Mouse (Mus musculus): ENCODE measurements around the gene Gm3854. TPM values are rescaled to one million over a fixed set of nuclear protein-coding genes. Genes with fewer than 3 reads are reported as not detected.
A peak's percentile ranks its signal among the peaks of the same experiment; 100 is the strongest.
"Not testable (repeated sequence)": the region's sequence is repeated elsewhere in the genome, so short reads cannot be mapped to it uniquely, and the experiment has no call there.

Gene Gm3854
- 1.8 TPM in 2 replicates for total RNA-seq (2017)

- ATAC-seq (replicated peaks in 1 of 2; ENCODE audit: insufficient read depth in 1 of 2, low FRiP score in 2 of 2, low TSS enrichment in 1 of 2, low read depth in 1 of 2, poor library complexity in 2 of 2, severe bottlenecking in 2 of 2), result peak; percentile 91 to 93
Measured at GRCm38 (mm10) chr7:6343501-6344071, at the start of gene Gm3854. Gene Gm3854 (plus strand): TSS chr7:6343759.

GRCm38 (mm10) chr7:6300796-6301195 is 42.8 kb upstream of the Gm3854 start:
- ATAC-seq (replicated peaks in 1 of 2; ENCODE audit: insufficient read depth in 1 of 2, low FRiP score in 2 of 2, low TSS enrichment in 1 of 2, low read depth in 1 of 2, poor library complexity in 2 of 2, severe bottlenecking in 2 of 2), result not testable (repeated sequence)

DNA sequence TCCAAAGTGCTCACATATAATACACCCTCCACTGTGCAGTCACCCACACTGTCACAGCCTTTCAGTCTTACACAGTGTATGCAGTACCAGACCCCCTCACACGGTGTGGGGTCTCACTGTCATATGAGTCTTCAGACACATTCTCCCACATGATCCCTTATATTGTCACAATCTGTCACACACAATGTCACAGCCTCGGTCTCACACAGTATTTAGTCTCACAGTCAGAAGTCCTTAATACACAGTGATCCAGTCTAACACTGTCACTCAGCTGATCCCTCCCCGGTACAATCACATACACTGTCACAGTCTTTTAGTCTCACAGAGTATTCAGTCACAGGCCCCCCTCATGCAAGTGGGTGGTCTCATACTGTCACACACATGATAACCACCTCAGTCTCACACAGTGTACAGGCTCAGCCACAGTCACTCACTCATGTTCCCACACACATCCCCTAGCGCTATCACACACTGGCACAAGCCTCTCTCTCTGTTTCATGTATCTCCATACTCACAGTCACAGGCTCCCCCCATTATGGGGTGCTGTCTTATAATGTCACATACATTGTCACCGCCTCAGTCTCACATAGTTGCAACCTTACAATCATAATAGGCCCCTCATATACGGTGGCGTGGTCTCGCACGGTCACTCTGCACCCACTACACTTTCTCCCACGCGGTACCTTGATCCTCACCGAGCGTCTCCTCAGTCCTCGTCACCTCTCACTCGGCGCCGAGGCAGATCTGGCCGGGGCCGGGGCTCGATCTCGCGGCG is 12.9 kb upstream of the Gm3854 start:
- peak in 1 of 2 experiments; percentile 51; a peak in 3 of 4 replicates for ATAC-seq (replicated peaks in 1 of 2; ENCODE audit: insufficient read depth in 1 of 2, low FRiP score in 2 of 2, low TSS enrichment in 1 of 2, low read depth in 1 of 2, poor library complexity in 2 of 2, severe bottlenecking in 2 of 2)

GRCm38 (mm10) chr7:6331233-6331956 is 12.2 kb upstream of the Gm3854 start, which contains the start of gene Zfp583:
Gene Zfp583 (minus strand): TSS chr7:6331285.
- ATAC-seq (replicated peaks in 1 of 2; ENCODE audit: insufficient read depth in 1 of 2, low FRiP score in 2 of 2, low TSS enrichment in 1 of 2, low read depth in 1 of 2, poor library complexity in 2 of 2, severe bottlenecking in 2 of 2), result peak; percentile 91 to 94

DNA sequence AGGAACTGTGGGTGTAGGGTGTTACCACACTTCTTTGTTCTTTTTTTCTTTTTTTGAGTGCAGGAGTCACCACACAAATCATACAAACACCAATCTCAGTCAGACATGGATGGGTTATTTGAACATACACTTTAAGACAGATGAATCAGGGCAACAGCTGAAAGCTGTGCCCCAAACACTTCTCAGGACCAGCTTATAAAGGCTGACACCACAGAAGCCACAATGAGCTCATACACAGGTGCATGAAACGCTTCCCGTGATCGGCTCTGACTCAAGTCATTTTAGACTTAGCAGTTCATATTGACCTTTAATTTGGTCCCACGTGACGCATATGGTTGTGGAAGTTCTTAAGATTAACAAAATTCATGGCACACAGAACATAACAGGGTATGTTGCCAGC is 3.7 kb upstream of the Gm3854 start:
- no peak for ATAC-seq (replicated peaks in 1 of 2; ENCODE audit: insufficient read depth in 1 of 2, low FRiP score in 2 of 2, low TSS enrichment in 1 of 2, low read depth in 1 of 2, poor library complexity in 2 of 2, severe bottlenecking in 2 of 2)

GRCm38 (mm10) chr7:6344124-6344523 is 565 bp downstream of the Gm3854 start:
- no peak for ATAC-seq (replicated peaks in 1 of 2; ENCODE audit: insufficient read depth in 1 of 2, low FRiP score in 2 of 2, low TSS enrichment in 1 of 2, low read depth in 1 of 2, poor library complexity in 2 of 2, severe bottlenecking in 2 of 2)

GRCm38 (mm10) chr7:6358121-6358520 is 14.6 kb downstream of the Gm3854 start:
- ATAC-seq (replicated peaks in 1 of 2; ENCODE audit: insufficient read depth in 1 of 2, low FRiP score in 2 of 2, low TSS enrichment in 1 of 2, low read depth in 1 of 2, poor library complexity in 2 of 2, severe bottlenecking in 2 of 2), result no peak

DNA sequence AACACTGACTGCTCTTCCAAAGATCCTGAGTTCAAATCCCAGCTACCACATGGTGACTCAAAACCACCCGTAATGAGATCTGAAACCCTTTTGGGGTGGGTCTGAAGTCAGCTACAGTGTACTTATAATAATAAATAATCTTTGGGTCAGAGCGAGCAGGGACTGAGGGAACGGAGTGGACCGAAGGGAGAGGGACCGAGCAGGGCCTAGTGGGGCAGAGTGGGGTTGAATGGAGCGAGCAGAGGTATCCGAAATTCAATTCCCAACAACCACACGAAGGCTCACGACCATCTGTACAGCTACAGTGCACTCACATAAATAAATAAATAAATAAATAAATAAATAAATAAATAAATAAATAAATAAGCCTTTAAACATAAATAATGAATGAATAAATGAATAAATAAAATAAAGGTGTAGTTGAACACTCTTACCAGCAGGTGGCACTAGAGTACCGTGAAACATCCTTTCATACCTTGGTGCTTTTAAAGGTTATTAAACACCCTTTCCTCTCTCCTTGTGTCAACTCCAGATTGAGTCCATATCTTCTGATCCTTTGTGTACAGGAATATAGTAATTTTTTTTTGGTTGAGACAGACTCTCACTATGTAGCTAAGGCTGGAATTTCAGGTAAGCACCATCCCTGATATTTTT is 15.5 kb downstream of the Gm3854 start:
- ATAC-seq (replicated peaks in 1 of 2; ENCODE audit: insufficient read depth in 1 of 2, low FRiP score in 2 of 2, low TSS enrichment in 1 of 2, low read depth in 1 of 2, poor library complexity in 2 of 2, severe bottlenecking in 2 of 2), result no peak

- ATAC-seq (replicated peaks in 1 of 2; ENCODE audit: insufficient read depth in 1 of 2, low FRiP score in 2 of 2, low TSS enrichment in 1 of 2, low read depth in 1 of 2, poor library complexity in 2 of 2, severe bottlenecking in 2 of 2), result no peak
Measured at GRCm38 (mm10) chr7:6360477-6361060, 17.0 kb downstream of the Gm3854 start.

- ATAC-seq (replicated peaks in 1 of 2; ENCODE audit: insufficient read depth in 1 of 2, low FRiP score in 2 of 2, low TSS enrichment in 1 of 2, low read depth in 1 of 2, poor library complexity in 2 of 2, severe bottlenecking in 2 of 2), result no peak
Measured at GRCm38 (mm10) chr7:6361756-6362155, 18.2 kb downstream of the Gm3854 start.

DNA sequence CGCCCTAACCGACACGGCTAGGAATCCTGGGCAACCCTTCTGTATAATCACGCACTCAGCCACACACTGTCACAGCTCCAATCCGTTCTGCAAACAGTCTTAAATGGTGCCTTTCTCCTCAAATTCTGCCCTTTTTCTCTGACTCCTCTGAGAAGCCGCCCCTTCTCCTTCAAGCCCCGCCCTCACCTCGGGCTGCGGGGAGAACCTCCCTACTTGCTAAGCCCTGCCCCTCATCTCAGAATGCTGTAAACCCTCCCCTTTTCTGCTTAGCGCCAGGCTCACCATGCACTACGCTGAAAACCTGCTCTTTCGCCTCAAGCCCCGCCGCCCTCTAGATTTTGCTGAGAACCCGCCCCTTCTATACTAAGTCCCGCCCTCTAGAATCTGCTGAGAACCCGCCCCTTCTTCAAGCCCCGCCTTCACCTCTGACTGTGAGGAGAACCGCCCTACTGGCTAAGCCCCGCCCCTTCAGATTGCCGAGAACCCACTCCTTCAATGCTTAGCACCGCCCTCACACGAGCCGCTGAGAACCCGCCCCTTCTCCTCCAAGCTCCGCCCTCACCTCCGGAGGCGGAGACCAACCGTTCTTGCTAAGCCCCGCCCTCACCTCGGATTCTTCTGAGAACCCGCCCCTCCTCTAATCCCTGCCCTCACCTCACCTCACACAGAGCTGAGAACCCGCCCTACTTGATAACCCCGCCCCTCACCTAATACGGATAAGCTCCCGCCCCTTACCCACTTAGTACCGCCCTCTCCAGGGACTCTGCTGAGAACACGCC is 18.9 kb downstream of the Gm3854 start:
- peak; percentile 84 to 87 for ATAC-seq (replicated peaks in 1 of 2; ENCODE audit: insufficient read depth in 1 of 2, low FRiP score in 2 of 2, low TSS enrichment in 1 of 2, low read depth in 1 of 2, poor library complexity in 2 of 2, severe bottlenecking in 2 of 2)

- peak; percentile 77 to 82 for ATAC-seq (replicated peaks in 1 of 2; ENCODE audit: insufficient read depth in 1 of 2, low FRiP score in 2 of 2, low TSS enrichment in 1 of 2, low read depth in 1 of 2, poor library complexity in 2 of 2, severe bottlenecking in 2 of 2)
Measured at GRCm38 (mm10) chr7:6363047-6363488, 19.5 kb downstream of the Gm3854 start, which contains the start of gene Zfp78. Gene Zfp78 (plus strand): TSS chr7:6363280.

DNA sequence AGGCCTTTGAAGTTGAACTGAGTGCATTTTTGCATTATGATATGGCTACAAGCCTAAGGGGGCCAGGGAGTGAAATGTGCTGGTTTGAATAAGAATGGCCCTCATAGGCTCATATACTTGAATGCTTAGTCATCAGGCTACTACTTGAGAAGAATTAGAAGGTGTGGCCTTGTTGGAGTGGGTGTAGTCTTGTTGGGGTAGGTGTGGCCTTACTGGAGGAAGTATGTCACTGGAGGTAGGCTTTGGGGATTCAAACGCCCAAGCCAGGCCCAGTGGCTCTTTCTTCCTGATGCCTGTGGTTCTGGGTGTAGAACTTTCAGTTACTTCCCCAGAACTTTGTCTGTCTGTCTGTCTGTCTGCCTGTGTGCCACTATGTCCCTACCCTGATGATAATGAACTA is 21.2 kb downstream of the Gm3854 start:
- ATAC-seq (replicated peaks in 1 of 2; ENCODE audit: insufficient read depth in 1 of 2, low FRiP score in 2 of 2, low TSS enrichment in 1 of 2, low read depth in 1 of 2, poor library complexity in 2 of 2, severe bottlenecking in 2 of 2), result no peak

DNA sequence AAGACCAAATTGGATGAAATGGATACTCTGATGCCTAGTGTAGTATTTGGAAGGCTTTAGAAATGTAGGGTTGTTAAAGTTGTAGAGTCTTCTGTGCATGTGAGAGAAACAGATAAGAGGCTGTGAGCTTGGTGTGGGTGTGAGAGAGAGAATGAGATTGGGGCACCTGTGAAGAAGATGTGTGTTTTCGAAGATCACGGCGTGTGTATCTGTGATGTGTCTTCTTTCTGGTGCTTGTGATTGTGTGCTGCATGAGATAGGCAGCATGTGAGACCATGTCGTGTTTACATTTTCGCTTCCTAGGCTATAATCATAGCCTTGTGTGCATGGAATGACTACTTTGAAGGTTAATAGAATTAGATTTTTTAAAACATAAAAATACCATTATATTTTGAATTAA is 23.6 kb downstream of the Gm3854 start:
- no peak for ATAC-seq (replicated peaks in 1 of 2; ENCODE audit: insufficient read depth in 1 of 2, low FRiP score in 2 of 2, low TSS enrichment in 1 of 2, low read depth in 1 of 2, poor library complexity in 2 of 2, severe bottlenecking in 2 of 2)

GRCm38 (mm10) chr7:6368146-6368545 is 24.6 kb downstream of the Gm3854 start:
- ATAC-seq (replicated peaks in 1 of 2; ENCODE audit: insufficient read depth in 1 of 2, low FRiP score in 2 of 2, low TSS enrichment in 1 of 2, low read depth in 1 of 2, poor library complexity in 2 of 2, severe bottlenecking in 2 of 2), result not testable (repeated sequence)

- ATAC-seq (replicated peaks in 1 of 2; ENCODE audit: insufficient read depth in 1 of 2, low FRiP score in 2 of 2, low TSS enrichment in 1 of 2, low read depth in 1 of 2, poor library complexity in 2 of 2, severe bottlenecking in 2 of 2), result no peak
Measured at GRCm38 (mm10) chr7:6369460-6369859, 25.9 kb downstream of the Gm3854 start.

- no peak for ATAC-seq (replicated peaks in 1 of 2; ENCODE audit: insufficient read depth in 1 of 2, low FRiP score in 2 of 2, low TSS enrichment in 1 of 2, low read depth in 1 of 2, poor library complexity in 2 of 2, severe bottlenecking in 2 of 2)
Measured at GRCm38 (mm10) chr7:6372993-6373392, 29.4 kb downstream of the Gm3854 start.

Measured in hematopoietic stem cell, adult 5-6 weeks (primary cell).